Mouse (Mus musculus): ENCODE data around the gene Slco1c1.
"Not testable (repeated sequence)": the region's sequence is repeated elsewhere in the genome, so short reads cannot be mapped to it uniquely, and the experiment has no call there.

GRCm38 (mm10) chr6:141590598-141591200, 66.5 kb downstream of the Slco1c1 start:
- not testable (repeated sequence) for TF ChIP-seq CTCF (IDR thresholded peaks at IDR 0.05; ENCODE audit: borderline replicate concordance, control insufficient read depth, extremely low read depth, insufficient read depth, low read length, poor library complexity); POLR2A (IDR thresholded peaks at IDR 0.05; ENCODE audit: control insufficient read depth, extremely low read depth, insufficient read depth, low read length, poor library complexity)

All from thymus, adult 2 months (tissue).